Mouse (Mus musculus) midbrain, embryonic 12.5 days (tissue): Measurements from ENCODE around the gene Trib3. TPM values are rescaled to one million over a fixed set of nuclear protein-coding genes. Genes with fewer than 3 reads are reported as not detected.
A peak's percentile ranks its signal among the peaks of the same experiment; 100 is the strongest.

Experiments
- ATAC-seq: fragments of 200-750 bp; cut with Nextera tagmentation; 2 replicates; pipeline ENCODE4 v1.8.0; 2017; ENCODE audit warnings: low read depth, moderate TSS enrichment, moderate library complexity; ENCODE audit not compliant: low FRiP score
- H3K27ac ChIP-seq: fragments of 300-500 bp; sonication (generic); replicated peaks from 2 replicates; pipeline ENCODE4 v1.5.1; 2016; ENCODE audit warnings: mild to moderate bottlenecking
- H3K27me3 ChIP-seq: fragments of 300-500 bp; sonication (generic); 2 replicates; pipeline ENCODE4 v1.6.1; 2016; ENCODE audit warnings: mild to moderate bottlenecking
- H3K36me3 ChIP-seq: fragments of 300-500 bp; sonication (generic); 2 replicates; pipeline ENCODE4 v1.6.1; 2016
- H3K4me1 ChIP-seq: fragments of 300-500 bp; sonication (generic); 2 replicates; pipeline ENCODE4 v1.6.1; 2016
- H3K4me2 ChIP-seq: fragments of 300-500 bp; sonication (generic); replicated peaks from 2 replicates; pipeline ENCODE4 v1.6.1; 2016; ENCODE audit warnings: mild to moderate bottlenecking, moderate library complexity
- H3K4me3 ChIP-seq: fragments of 300-500 bp; sonication (generic); 2 replicates; pipeline ENCODE4 v1.5.1; 2016; ENCODE audit warnings: mild to moderate bottlenecking
- H3K9ac ChIP-seq: fragments of 300-500 bp; sonication (generic); replicated peaks from 2 replicates; pipeline ENCODE4 v1.6.1; 2016; ENCODE audit warnings: mild to moderate bottlenecking, moderate library complexity
- H3K9me3 ChIP-seq: fragments of 300-500 bp; sonication (generic); 2 replicates; pipeline ENCODE4 v1.6.1; 2016; ENCODE audit warnings: mild to moderate bottlenecking
- WGBS: fragments of 180-500 bp; shearing (Covaris S2); methylation state at CpG from one replicate; pipeline ENCODE4 v1.1.7; 2016; 5-methylcytosine and 5-hydroxymethylcytosine counted together
- polyA plus RNA-seq: library from polyadenylated mRNA; unstranded; fragments of >200 nt; fragmentation: Nextera tagmentation; extraction: Ambion mirVana; gene quantifications from 2 replicates; pipeline ENCODE4 v1.2.1, GENCODE M21; 2016

Gene Trib3
- polyA plus RNA-seq, 1 experiment from 2014 or later, result 2.5 TPM

DNA sequence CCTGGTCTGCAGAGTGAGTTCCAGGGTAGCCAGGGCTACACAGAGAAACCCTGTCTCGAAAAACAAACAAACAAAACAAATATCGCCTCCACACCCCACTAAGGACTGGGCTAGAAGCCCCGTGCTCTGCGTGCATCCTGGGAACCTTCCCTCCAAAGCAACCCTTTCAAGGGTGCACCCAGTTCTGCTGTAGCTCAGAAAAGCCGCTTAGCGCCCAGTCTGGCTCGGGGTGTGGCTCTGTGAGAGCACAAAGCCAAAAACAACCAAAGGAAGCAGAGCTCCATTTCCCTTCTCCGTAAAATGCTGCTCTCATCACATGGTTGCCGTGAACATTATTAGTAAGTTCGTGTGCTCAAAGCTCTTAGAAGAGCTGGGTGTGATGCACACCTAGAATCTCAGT is 529 bp upstream of the Trib3 start:
- ATAC-seq, result 0 out of 2 replicates have a peak, but pooled peaks have one; percentile 13
- peak overlapping the region; percentile 72 for H3K4me2 ChIP-seq
- peak overlapping the region; percentile 56 for H3K4me3 ChIP-seq
- H3K27me3 ChIP-seq, result peaks cover 19% of the 10 kb centered on the region
- H3K27ac ChIP-seq, result no peak overlapping the region
- 12% methylated on average over 10 of the region's 10 CpGs for WGBS
- H3K9ac ChIP-seq, result peak overlapping the region; percentile 57
- H3K4me1 ChIP-seq, result peaks cover 10% of the 10 kb centered on the region
- H3K9me3 ChIP-seq, result no peaks in the 10 kb centered on the region
- H3K36me3 ChIP-seq, result no peaks in the 10 kb centered on the region

GRCm38 (mm10) chr2:152339631-152340179 is 4.1 kb downstream of the Trib3 start:
- H3K9me3 ChIP-seq, result no peaks in the 10 kb centered on the region
- H3K9ac ChIP-seq, result no peak overlapping the region
- H3K27ac ChIP-seq, result no peak overlapping the region
- H3K36me3 ChIP-seq, result no peaks in the 10 kb centered on the region
- WGBS, result 92% methylated on average over 22 of the region's 22 CpGs
- peaks cover 10% of the 10 kb centered on the region for H3K4me1 ChIP-seq
- peaks cover 14% of the 10 kb centered on the region for H3K27me3 ChIP-seq
- ATAC-seq, result no peak
- no peak overlapping the region for H3K4me3 ChIP-seq
- no peak overlapping the region for H3K4me2 ChIP-seq

DNA sequence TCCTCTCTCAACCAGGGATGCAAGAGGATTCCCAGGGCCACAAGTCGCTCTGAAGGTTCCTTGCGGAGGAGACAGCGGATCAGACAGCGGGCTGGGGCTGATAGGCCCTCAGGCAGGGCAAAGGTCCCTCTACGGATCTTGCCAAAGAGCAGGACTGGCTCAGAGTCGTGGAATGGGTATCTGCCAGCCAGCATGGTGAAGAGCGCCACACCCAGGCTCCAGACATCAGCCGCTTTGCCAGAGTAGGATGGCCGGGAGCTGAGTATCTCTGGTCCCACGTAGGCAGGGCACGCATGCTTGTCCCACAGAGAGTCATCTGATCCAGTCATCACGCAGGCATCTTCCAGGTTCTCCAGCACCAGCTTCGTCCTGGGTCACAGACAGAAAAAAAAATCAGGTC is 5.5 kb downstream of the Trib3 start:
- H3K27me3 ChIP-seq, result peaks cover 15% of the 10 kb centered on the region
- H3K9ac ChIP-seq, result no peak overlapping the region
- H3K4me2 ChIP-seq, result no peak overlapping the region
- H3K4me1 ChIP-seq, result peaks cover 1% of the 10 kb centered on the region; the same call in 1 of the 2 replicates
- no peak for ATAC-seq
- no peaks in the 10 kb centered on the region for H3K36me3 ChIP-seq
- H3K27ac ChIP-seq, result no peak overlapping the region
- no peaks in the 10 kb centered on the region for H3K9me3 ChIP-seq
- 81% methylated on average over 13 of the region's 13 CpGs for WGBS
- no peak overlapping the region for H3K4me3 ChIP-seq

- H3K4me3 ChIP-seq, result no peak overlapping the region
- 88% methylated on average over 11 of the region's 11 CpGs for WGBS
- ATAC-seq, result no peak
Measured at GRCm38 (mm10) chr2:152337591-152338212, 6.1 kb downstream of the Trib3 start.

GRCm38 (mm10) chr2:152336856-152337255 is 7.0 kb downstream of the Trib3 start:
- H3K4me3 ChIP-seq, result no peak overlapping the region
- 82% methylated on average over 1 of the region's 1 CpGs for WGBS

More at GRCm38 (mm10) chr2:152337591-152338212, 6.1 kb downstream of the Trib3 start:
- H3K4me2 ChIP-seq, result no peak overlapping the region
- peaks cover 11% of the 10 kb centered on the region for H3K27me3 ChIP-seq
- H3K36me3 ChIP-seq, result no peaks in the 10 kb centered on the region
- no peak overlapping the region for H3K27ac ChIP-seq
- H3K9me3 ChIP-seq, result no peaks in the 10 kb centered on the region
- no peak overlapping the region for H3K9ac ChIP-seq
- no peaks in the 10 kb centered on the region for H3K4me1 ChIP-seq

GRCm38 (mm10) chr2:152335289-152335820 is 8.5 kb downstream of the Trib3 start:
- Histone ChIP-seq H3K27me3 (peaks cover 10% of the 10 kb centered on the region), H3K4me2 (no peak overlapping the region), H3K4me1 (peaks cover 15% of the 10 kb centered on the region), H3K27ac (no peak overlapping the region), H3K4me3 (no peak overlapping the region), H3K9me3 (no peaks in the 10 kb centered on the region), H3K36me3 (no peaks in the 10 kb centered on the region), H3K9ac (0 out of 2 replicates have a peak overlapping the region, but pooled peaks have one; percentile 12)
- WGBS, result 46% methylated on average over 11 of the region's 11 CpGs
- no peak for ATAC-seq

More at GRCm38 (mm10) chr2:152336856-152337255, 7.0 kb downstream of the Trib3 start:
- H3K9me3 ChIP-seq, result no peaks in the 10 kb centered on the region
- ATAC-seq, result no peak
- H3K27ac ChIP-seq, result no peak overlapping the region
- no peak overlapping the region for H3K4me2 ChIP-seq
- H3K9ac ChIP-seq, result no peak overlapping the region
- H3K36me3 ChIP-seq, result no peaks in the 10 kb centered on the region
- H3K27me3 ChIP-seq, result peaks cover 10% of the 10 kb centered on the region
- no peaks in the 10 kb centered on the region for H3K4me1 ChIP-seq

GRCm38 (mm10) chr2:152333345-152334006 is 10.4 kb downstream of the Trib3 start:
- Histone ChIP-seq H3K9me3 (no peaks in the 10 kb centered on the region), H3K27me3 (peaks cover 10% of the 10 kb centered on the region), H3K27ac (no peak overlapping the region), H3K36me3 (peaks cover 13% of the 10 kb centered on the region), H3K9ac (no peak overlapping the region), H3K4me2 (no peak overlapping the region), H3K4me1 (peaks cover 17% of the 10 kb centered on the region), H3K4me3 (no peak overlapping the region)
- ATAC-seq, result no peak
- 63% methylated on average over 4 of the region's 4 CpGs for WGBS

GRCm38 (mm10) chr2:152332101-152332825 is 11.6 kb downstream of the Trib3 start, which contains the start of gene Rbck1:
Gene Rbck1 (minus strand): TSS chr2:152332653.
- peak within 1 kb of the TSS; percentile 83 for H3K4me3 ChIP-seq
- peak within 1 kb of the TSS; percentile 77 for H3K4me2 ChIP-seq
- WGBS, result under 1% methylated on average over 51 of the region's 54 CpGs
- peaks cover 24% of the 10 kb centered on the region for H3K36me3 ChIP-seq
- ATAC-seq, result peak; percentile 98
- peak within 1 kb of the TSS; percentile 87 for H3K27ac ChIP-seq
- H3K9me3 ChIP-seq, result no peaks in the 10 kb centered on the region
- peaks cover 17% of the 10 kb centered on the region for H3K4me1 ChIP-seq
- H3K9ac ChIP-seq, result peak within 1 kb of the TSS; percentile 91
- peaks cover 10% of the 10 kb centered on the region for H3K27me3 ChIP-seq

DNA sequence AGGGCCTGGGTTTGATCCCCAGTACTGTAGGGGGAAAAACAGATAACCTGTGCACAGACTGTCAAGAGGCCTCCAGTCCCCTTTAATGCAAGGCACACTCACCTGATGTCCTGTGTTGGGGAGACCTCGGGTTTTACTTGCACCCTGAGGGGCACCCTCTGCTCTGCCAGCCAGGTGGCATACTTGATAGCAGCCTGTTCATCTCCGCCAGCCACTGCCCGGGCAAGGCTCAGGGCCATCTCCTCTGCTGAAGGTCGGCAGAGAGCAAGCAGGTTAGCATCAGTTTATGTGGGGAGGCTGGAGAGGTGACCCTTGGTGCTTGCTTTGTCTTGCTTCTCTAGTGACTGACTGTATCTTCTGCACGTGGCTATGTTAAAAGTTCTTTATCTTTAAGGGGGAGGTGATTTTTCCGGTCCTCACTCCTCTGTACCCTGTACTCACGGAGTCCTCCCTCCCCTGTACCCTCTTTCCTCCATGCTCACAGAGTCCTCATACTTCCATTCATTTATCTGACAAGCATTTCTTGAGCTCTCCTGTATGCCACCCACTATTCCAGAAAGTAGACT is 12.9 kb downstream of the Trib3 start:
- no peak for ATAC-seq
- no peak overlapping the region for H3K27ac ChIP-seq
- WGBS, result 76% methylated on average over 7 of the region's 7 CpGs

GRCm38 (mm10) chr2:152327980-152328379 is 15.9 kb downstream of the Trib3 start:
- peaks cover 17% of the 10 kb centered on the region for H3K4me1 ChIP-seq
- ATAC-seq, result no peak
- no peaks in the 10 kb centered on the region for H3K27me3 ChIP-seq
- 80% methylated on average over 5 of the region's 5 CpGs for WGBS
- no peak overlapping the region for H3K9ac ChIP-seq
- H3K4me2 ChIP-seq, result no peak overlapping the region
- H3K4me3 ChIP-seq, result no peak overlapping the region
- no peaks in the 10 kb centered on the region for H3K9me3 ChIP-seq
- peaks cover 67% of the 10 kb centered on the region for H3K36me3 ChIP-seq
- H3K27ac ChIP-seq, result no peak overlapping the region

More for the DNA sequence above, 12.9 kb downstream of the Trib3 start:
- Histone ChIP-seq H3K36me3 (peaks cover 37% of the 10 kb centered on the region), H3K4me3 (peak overlapping the region; percentile 83), H3K4me2 (peak overlapping the region; percentile 77), H3K4me1 (peaks cover 17% of the 10 kb centered on the region), H3K27me3 (peaks cover 7% of the 10 kb centered on the region), H3K9me3 (no peaks in the 10 kb centered on the region), H3K9ac (peak overlapping the region; percentile 11; the same call in 1 of the 2 replicates)

GRCm38 (mm10) chr2:152326654-152327053 is 17.2 kb downstream of the Trib3 start:
- no peaks in the 10 kb centered on the region for H3K9me3 ChIP-seq
- H3K4me2 ChIP-seq, result no peak overlapping the region
- H3K36me3 ChIP-seq, result peaks cover 80% of the 10 kb centered on the region
- H3K27me3 ChIP-seq, result no peaks in the 10 kb centered on the region
- no peak overlapping the region for H3K4me3 ChIP-seq
- H3K9ac ChIP-seq, result no peak overlapping the region
- no peak for ATAC-seq
- no peak overlapping the region for H3K27ac ChIP-seq
- WGBS, result 90% methylated on average over 8 of the region's 8 CpGs
- peaks cover 15% of the 10 kb centered on the region for H3K4me1 ChIP-seq
